Mouse (Mus musculus): ENCODE results near the gene Nudt14.

DNA sequence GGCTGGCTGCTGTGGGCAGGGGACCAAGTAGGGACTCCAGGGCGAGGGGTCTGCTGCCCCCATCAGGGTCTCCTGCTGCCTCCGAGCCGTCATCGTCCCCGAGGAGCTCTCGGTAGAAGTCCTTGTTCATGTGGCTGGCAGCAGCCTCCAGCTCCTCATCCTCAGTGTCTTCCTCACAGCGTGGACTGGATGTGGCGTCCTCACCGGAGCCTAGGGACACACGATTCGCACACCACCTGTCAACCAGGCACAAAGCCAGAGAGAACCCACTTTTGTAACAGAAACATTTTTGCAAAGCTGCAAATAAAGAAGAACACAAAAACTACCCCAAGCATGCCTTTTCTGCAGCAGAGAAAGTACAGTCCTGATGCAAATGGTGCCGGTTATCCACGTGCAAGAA is 23.9 kb upstream of the Nudt14 start:
- no peak for TF ChIP-seq EP300 (IDR thresholded peaks at IDR 0.05)
- no peak for TF ChIP-seq CTCF (IDR thresholded peaks at IDR 0.05)
